Mouse (Mus musculus) megakaryocyte, embryonic 14.5 days (primary cell): Measurements from ENCODE around the gene Mccc1.

ENCODE experiments used
- FLI1 ChIP-seq: IDR thresholded peaks from 2 replicates; pipeline ENCODE4 v1.6.1; 2012; ENCODE audit warnings: low read length, inconsistent platforms, mixed read lengths
- GATA1 ChIP-seq: IDR thresholded peaks from 3 replicates; pipeline ENCODE4 v1.6.1; 2012; ENCODE audit warnings: mixed read lengths, low read length, inconsistent platforms, borderline replicate concordance

GRCm38 (mm10) chr3:35994552-35995531 lies 5.6 kb downstream of the Mccc1 start:
- TF ChIP-seq GATA1 (no peak), FLI1 (no peak)
